Comparison of ENCODE assay signal across 8 mouse cellular contexts in genomic region chr9:62555258-62555856, GRCm38 (mm10). TPM values are rescaled to one million over a fixed set of nuclear protein-coding genes. Genes with fewer than 3 reads are reported as not detected.
A peak's percentile ranks its signal among the peaks of the same experiment; 100 is the strongest.
DNase-seq lines count a peak whose midpoint lies in the region; ATAC-seq lines count a peak whose summit lies in the region.

No protein-coding gene starts in this region.

- H3K4me1 ChIP-seq in intestine, embryonic 14.5 days (replicated peaks; ENCODE audit: control insufficient read depth, insufficient read depth, low read length): no peaks in the 10 kb centered on the region
- no peaks in the 10 kb centered on the region for H3K4me1 ChIP-seq in intestine, embryonic 15.5 days (replicated peaks)

- ATAC-seq in intestine, embryonic 14.5 days (replicated peaks; ENCODE audit: low FRiP score, low TSS enrichment, low read depth): no peak
- no peak; the same call in 1 of the 2 replicates for ATAC-seq in intestine, embryonic 15.5 days

- 65% methylated on average over 5 of the region's 5 CpGs for WGBS in intestine, embryonic 14.5 days
- WGBS in intestine, embryonic 15.5 days: 70% methylated on average over 5 of the region's 5 CpGs

- no peak overlapping the region for H3K9ac ChIP-seq in intestine, embryonic 14.5 days (ENCODE audit: low read length)
- H3K9ac ChIP-seq in intestine, embryonic 15.5 days: no peak overlapping the region

- intact Hi-C loops in left cerebral cortex, postnatal 4 days (cut with DNase I): loop anchor here (2.0 to 10.0 kb wide), 2 partner anchors 219 to 269 kb away; no protein-coding TSS in a partner anchor

- no peak overlapping the region for H3K4me2 ChIP-seq in intestine, embryonic 14.5 days (ENCODE audit: low read length)
- H3K4me2 ChIP-seq in intestine, embryonic 15.5 days (replicated peaks): no peak overlapping the region

- DNase-seq in intestine, embryonic 14.5 days (ENCODE audit: low spot score): peak; percentile 74
- DNase-seq in 416B (ENCODE audit: low read depth): peak; percentile 55
- DNase-seq in MEL-GATA-1-ER (ENCODE audit: extremely low read depth, low read depth): peak; percentile 18
- DNase-seq in embryo, embryonic 10.5 days (ENCODE audit: low spot score): peak; percentile 80
- DNase-seq in left cerebral cortex, postnatal 4 days: peak; percentile 57
- DNase-seq in right cerebral cortex, postnatal 4 days: peak; percentile 66
- no peak for DNase-seq in spleen, postnatal 14 days (ENCODE audit: low spot score in 2 of 2)

- H3K27me3 ChIP-seq in intestine, embryonic 14.5 days (replicated peaks; ENCODE audit: control insufficient read depth, insufficient read depth, low read length): no peaks in the 10 kb centered on the region
- H3K27me3 ChIP-seq in intestine, embryonic 15.5 days (replicated peaks): no peaks in the 10 kb centered on the region

- H3K4me3 ChIP-seq in intestine, embryonic 14.5 days (ENCODE audit: low read depth, low read length): no peak overlapping the region
- no peak overlapping the region for H3K4me3 ChIP-seq in intestine, embryonic 15.5 days (replicated peaks)

- H3K36me3 ChIP-seq in intestine, embryonic 14.5 days (ENCODE audit: control insufficient read depth, insufficient read depth, low read length): no peaks in the 10 kb centered on the region
- no peaks in the 10 kb centered on the region for H3K36me3 ChIP-seq in intestine, embryonic 15.5 days

- no peaks in the 10 kb centered on the region for H3K9me3 ChIP-seq in intestine, embryonic 14.5 days (ENCODE audit: control insufficient read depth, low read length)
- H3K9me3 ChIP-seq in intestine, embryonic 15.5 days: no peaks in the 10 kb centered on the region

- no peak overlapping the region for H3K27ac ChIP-seq in intestine, embryonic 14.5 days (ENCODE audit: low read depth)
- no peak overlapping the region for H3K27ac ChIP-seq in intestine, embryonic 15.5 days

RNA-seq across cellular contexts. Expression of gene Coro2b, which starts 18.5 kb away (rescaled TPM):
- 9.0 and 9.8 TPM in 2 replicates for polyA plus RNA-seq in intestine, embryonic 14.5 days (2014; fragmentation: Nextera tagmentation; extraction: Ambion mirVana)
- polyA plus RNA-seq in intestine, embryonic 15.5 days (2015; fragmentation: Nextera tagmentation; extraction: Ambion mirVana): 7.6 and 8.8 TPM in 2 replicates
- total RNA-seq in left cerebral cortex, postnatal 4 days (2021): 10 to 100 TPM; 91.2 to 95.5 TPM

Comparison
In these comparisons a context has a peak if more than half of its experiments do, and no peak if none do; other contexts are left out.
1. DNase-seq: peak in intestine, embryonic 14.5 days (single experiment), 416B (single experiment), MEL-GATA-1-ER (single experiment), embryo, embryonic 10.5 days (single experiment), left cerebral cortex, postnatal 4 days (single experiment) and right cerebral cortex, postnatal 4 days (single experiment); none in spleen, postnatal 14 days (0 of 2).